Mouse (Mus musculus): ENCODE results near the gene Pald1. TPM values are rescaled to one million over a fixed set of nuclear protein-coding genes. Genes with fewer than 3 reads are reported as not detected.

Pald1 gene
- polyA plus RNA-seq, 1 experiment: 36.0 TPM

GRCm38 (mm10) chr10:61362992-61363391, 20.3 kb downstream of the Pald1 start:
- H3K27me3 ChIP-seq (ENCODE audit: control insufficient read depth, insufficient read depth, low read length, poor library complexity, severe bottlenecking): no peaks in the 10 kb centered on the region
- H3K36me3 ChIP-seq (ENCODE audit: control insufficient read depth, insufficient read depth, low read length, poor library complexity, severe bottlenecking): 0 out of 2 replicates have a peak, but pooled peaks cover 2% of the 10 kb centered on the region
- no peak overlapping the region for H3K27ac ChIP-seq (ENCODE audit: insufficient read depth, low read length)
- peaks cover 3% of the 10 kb centered on the region for H3K4me1 ChIP-seq (ENCODE audit: control insufficient read depth, insufficient read depth, low read length)
- H3K4me3 ChIP-seq (ENCODE audit: low read depth, low read length): no peak overlapping the region
- H3K9me3 ChIP-seq (replicated peaks; ENCODE audit: control insufficient read depth, insufficient read depth, low read length, poor library complexity, severe bottlenecking): no peaks in the 10 kb centered on the region
- no peak overlapping the region for H3K9ac ChIP-seq (ENCODE audit: low read depth, poor library complexity, severe bottlenecking)
- no peak for TF ChIP-seq EP300 (IDR thresholded peaks at IDR 0.05; ENCODE audit: insufficient read depth, low read depth, low read length)

GRCm38 (mm10) chr10:61362483-61362882, 20.8 kb downstream of the Pald1 start:
- no peak overlapping the region for H3K4me3 ChIP-seq (ENCODE audit: low read depth, low read length)
- H3K4me1 ChIP-seq (ENCODE audit: control insufficient read depth, insufficient read depth, low read length): peaks cover 6% of the 10 kb centered on the region
- H3K9me3 ChIP-seq (replicated peaks; ENCODE audit: control insufficient read depth, insufficient read depth, low read length, poor library complexity, severe bottlenecking): no peaks in the 10 kb centered on the region
- TF ChIP-seq CTCF (IDR thresholded peaks at IDR 0.05; ENCODE audit: low read depth, low read length): no peak
- TF ChIP-seq POLR2A (IDR thresholded peaks at IDR 0.05; ENCODE audit: insufficient read depth, low read length): no peak
- no peak for TF ChIP-seq EP300 (IDR thresholded peaks at IDR 0.05; ENCODE audit: insufficient read depth, low read depth, low read length)
- H3K27me3 ChIP-seq (ENCODE audit: control insufficient read depth, insufficient read depth, low read length, poor library complexity, severe bottlenecking): no peaks in the 10 kb centered on the region
- 0 out of 2 replicates have a peak, but pooled peaks cover 2% of the 10 kb centered on the region for H3K36me3 ChIP-seq (ENCODE audit: control insufficient read depth, insufficient read depth, low read length, poor library complexity, severe bottlenecking)
- no peak overlapping the region for H3K9ac ChIP-seq (ENCODE audit: low read depth, poor library complexity, severe bottlenecking)
- H3K27ac ChIP-seq (ENCODE audit: insufficient read depth, low read length): no peak overlapping the region

GRCm38 (mm10) chr10:61360667-61361066, 22.7 kb downstream of the Pald1 start:
- no peaks in the 10 kb centered on the region for H3K9me3 ChIP-seq (replicated peaks; ENCODE audit: control insufficient read depth, insufficient read depth, low read length, poor library complexity, severe bottlenecking)
- no peak overlapping the region for H3K9ac ChIP-seq (ENCODE audit: low read depth, poor library complexity, severe bottlenecking)
- no peak overlapping the region for H3K27ac ChIP-seq (ENCODE audit: insufficient read depth, low read length)
- TF ChIP-seq EP300 (IDR thresholded peaks at IDR 0.05; ENCODE audit: insufficient read depth, low read depth, low read length) (peak; percentile 69; the same call in 1 of the 2 replicates), POLR2A (IDR thresholded peaks at IDR 0.05; ENCODE audit: insufficient read depth, low read length) (no peak)
- no peaks in the 10 kb centered on the region for H3K27me3 ChIP-seq (ENCODE audit: control insufficient read depth, insufficient read depth, low read length, poor library complexity, severe bottlenecking)
- peaks cover 7% of the 10 kb centered on the region for H3K4me1 ChIP-seq (ENCODE audit: control insufficient read depth, insufficient read depth, low read length)
- no peak overlapping the region for H3K4me3 ChIP-seq (ENCODE audit: low read depth, low read length)
- H3K36me3 ChIP-seq (ENCODE audit: control insufficient read depth, insufficient read depth, low read length, poor library complexity, severe bottlenecking): 0 out of 2 replicates have a peak, but pooled peaks cover 2% of the 10 kb centered on the region

- peaks cover 7% of the 10 kb centered on the region for H3K4me1 ChIP-seq (ENCODE audit: control insufficient read depth, insufficient read depth, low read length)
- no peak overlapping the region for H3K4me3 ChIP-seq (ENCODE audit: low read depth, low read length)
- no peaks in the 10 kb centered on the region for H3K27me3 ChIP-seq (ENCODE audit: control insufficient read depth, insufficient read depth, low read length, poor library complexity, severe bottlenecking)
- TF ChIP-seq CTCF (IDR thresholded peaks at IDR 0.05; ENCODE audit: low read depth, low read length): no peak
- no peak for TF ChIP-seq EP300 (IDR thresholded peaks at IDR 0.05; ENCODE audit: insufficient read depth, low read depth, low read length)
- TF ChIP-seq POLR2A (IDR thresholded peaks at IDR 0.05; ENCODE audit: insufficient read depth, low read length): no peak
- no peak overlapping the region for H3K27ac ChIP-seq (ENCODE audit: insufficient read depth, low read length)
- no peak overlapping the region for H3K9ac ChIP-seq (ENCODE audit: low read depth, poor library complexity, severe bottlenecking)
- peaks cover 6% of the 10 kb centered on the region; the same call in 1 of the 2 replicates for H3K36me3 ChIP-seq (ENCODE audit: control insufficient read depth, insufficient read depth, low read length, poor library complexity, severe bottlenecking)
- no peaks in the 10 kb centered on the region for H3K9me3 ChIP-seq (replicated peaks; ENCODE audit: control insufficient read depth, insufficient read depth, low read length, poor library complexity, severe bottlenecking)
These were observed 23.9 kb downstream of the Pald1 start for GRCm38 (mm10) chr10:61359411-61359810.

- H3K9ac ChIP-seq (ENCODE audit: low read depth, poor library complexity, severe bottlenecking): no peak overlapping the region
- no peak overlapping the region for H3K4me3 ChIP-seq (ENCODE audit: low read depth, low read length)
- H3K27me3 ChIP-seq (ENCODE audit: control insufficient read depth, insufficient read depth, low read length, poor library complexity, severe bottlenecking): no peaks in the 10 kb centered on the region
- TF ChIP-seq CTCF (IDR thresholded peaks at IDR 0.05; ENCODE audit: low read depth, low read length) (peak; percentile 12), POLR2A (IDR thresholded peaks at IDR 0.05; ENCODE audit: insufficient read depth, low read length) (no peak)
- H3K9me3 ChIP-seq (replicated peaks; ENCODE audit: control insufficient read depth, insufficient read depth, low read length, poor library complexity, severe bottlenecking): no peaks in the 10 kb centered on the region
- H3K36me3 ChIP-seq (ENCODE audit: control insufficient read depth, insufficient read depth, low read length, poor library complexity, severe bottlenecking): peaks cover 7% of the 10 kb centered on the region
- H3K27ac ChIP-seq (ENCODE audit: insufficient read depth, low read length): no peak overlapping the region
- peaks cover 7% of the 10 kb centered on the region for H3K4me1 ChIP-seq (ENCODE audit: control insufficient read depth, insufficient read depth, low read length)
These were observed 25.7 kb downstream of the Pald1 start for GRCm38 (mm10) chr10:61357658-61358057.

GRCm38 (mm10) chr10:61356568-61356967, 26.8 kb downstream of the Pald1 start:
- Histone ChIP-seq H3K9me3 (replicated peaks; ENCODE audit: control insufficient read depth, insufficient read depth, low read length, poor library complexity, severe bottlenecking) (no peaks in the 10 kb centered on the region), H3K27me3 (ENCODE audit: control insufficient read depth, insufficient read depth, low read length, poor library complexity, severe bottlenecking) (no peaks in the 10 kb centered on the region), H3K4me1 (ENCODE audit: control insufficient read depth, insufficient read depth, low read length) (peaks cover 10% of the 10 kb centered on the region), H3K4me3 (ENCODE audit: low read depth, low read length) (no peak overlapping the region), H3K36me3 (ENCODE audit: control insufficient read depth, insufficient read depth, low read length, poor library complexity, severe bottlenecking) (peaks cover 7% of the 10 kb centered on the region), H3K9ac (ENCODE audit: low read depth, poor library complexity, severe bottlenecking) (no peak overlapping the region), H3K27ac (ENCODE audit: insufficient read depth, low read length) (no peak overlapping the region)
- no peak for TF ChIP-seq EP300 (IDR thresholded peaks at IDR 0.05; ENCODE audit: insufficient read depth, low read depth, low read length)
- TF ChIP-seq CTCF (IDR thresholded peaks at IDR 0.05; ENCODE audit: low read depth, low read length): no peak
- no peak for TF ChIP-seq POLR2A (IDR thresholded peaks at IDR 0.05; ENCODE audit: insufficient read depth, low read length)

Data from ES-Bruce4 (cell line).